Mouse (Mus musculus) 3T3-L1 (cell line): ENCODE results near the gene Vps11.
"Not testable (repeated sequence)": the region's sequence is repeated elsewhere in the genome, so short reads cannot be mapped to it uniquely, and the experiment has no call there.

Experiments used
- DNase-seq: peaks from one replicate; pipeline ENCODE4 v3.0.0-alpha.2; 2015; ENCODE audit warnings: low read depth, low spot score

The Vps11 gene

GRCm38 (mm10) chr9:44314910-44315309, 46.6 kb downstream of the Vps11 start:
- DNase-seq, result no peak

GRCm38 (mm10) chr9:44314257-44314547, 47.3 kb downstream of the Vps11 start:
- no peak for DNase-seq

GRCm38 (mm10) chr9:44313476-44314256, 47.8 kb downstream of the Vps11 start:
- no peak for DNase-seq

DNA sequence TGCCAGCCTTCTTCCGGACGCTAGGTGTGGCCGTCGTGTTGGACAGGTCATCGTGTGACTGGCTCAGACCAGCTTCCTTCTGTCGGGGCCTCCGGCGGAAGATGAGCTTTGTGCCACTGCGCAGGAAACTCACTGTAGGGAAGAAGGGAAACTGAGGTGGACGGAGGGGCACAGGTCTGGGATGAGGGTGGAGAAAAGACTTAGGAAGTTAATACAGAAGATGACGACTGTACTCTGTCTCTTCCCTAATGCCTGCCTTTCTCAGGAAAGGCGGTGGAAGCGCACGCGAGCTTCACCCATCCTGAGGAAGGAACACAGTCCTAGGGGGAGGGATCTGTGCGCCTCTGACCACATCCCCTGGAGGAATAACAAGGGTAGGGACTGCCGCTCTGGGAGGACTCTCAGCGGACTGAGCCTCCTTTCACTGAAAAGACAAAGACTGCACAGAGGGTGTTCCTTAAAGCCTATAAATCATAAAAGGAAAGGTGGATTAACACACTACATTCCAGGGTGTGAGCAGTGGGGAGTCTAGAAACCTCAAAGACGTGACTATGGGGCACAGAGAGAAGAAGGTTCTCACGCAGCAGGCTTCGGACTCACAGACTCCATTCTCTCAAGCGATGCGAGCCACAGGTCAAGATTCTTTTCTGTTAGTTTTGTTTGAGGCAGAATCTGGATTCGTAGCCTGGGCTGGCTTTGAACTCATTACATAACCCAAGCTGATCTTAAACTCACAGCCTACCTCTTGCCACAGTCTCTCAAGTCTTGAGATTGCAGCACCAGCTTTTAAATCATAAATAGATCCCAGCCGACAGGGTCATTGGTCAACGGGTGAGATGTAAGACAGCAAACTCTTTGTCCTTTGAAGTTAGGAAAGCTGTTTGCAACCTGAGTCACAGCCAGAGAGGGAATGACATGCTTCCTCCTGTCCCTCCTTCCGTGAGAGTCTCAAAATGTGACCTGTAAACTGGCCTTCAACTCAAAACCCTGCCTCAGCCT, 50.0 kb downstream of the Vps11 start:
- DNase-seq, result no peak

DNA sequence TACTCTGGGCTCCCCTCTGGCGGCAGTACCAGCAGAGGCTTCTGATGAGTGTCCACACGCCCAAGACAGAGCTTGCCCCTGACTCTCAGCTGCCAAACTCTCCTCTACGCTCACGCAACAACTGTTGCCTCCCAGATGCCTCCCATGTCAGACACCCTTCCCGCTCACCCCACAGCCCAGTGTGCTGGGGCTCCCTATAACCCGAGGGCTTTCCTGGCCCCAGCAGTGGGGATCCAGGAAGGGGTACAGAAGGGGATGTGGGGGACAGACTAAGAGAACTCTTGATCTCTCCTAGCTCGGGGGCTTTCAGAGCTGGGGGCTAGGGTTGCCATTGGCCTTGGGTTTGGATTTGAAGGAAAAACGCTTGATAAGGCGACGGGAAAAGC, 50.7 kb downstream of the Vps11 start:
- no peak for DNase-seq

GRCm38 (mm10) chr9:44309756-44310155, 51.7 kb downstream of the Vps11 start:
- DNase-seq, result no peak

- no peak for DNase-seq
Observed at GRCm38 (mm10) chr9:44307248-44307647, 54.2 kb downstream of the Vps11 start.

- DNase-seq, result no peak
Observed at GRCm38 (mm10) chr9:44306532-44306931, 54.9 kb downstream of the Vps11 start.

- peak; percentile 99 for DNase-seq
Observed at GRCm38 (mm10) chr9:44305466-44306079, 55.9 kb downstream of the Vps11 start, which contains the start of gene Hinfp. Gene Hinfp (minus strand): TSS chr9:44305671.

DNA sequence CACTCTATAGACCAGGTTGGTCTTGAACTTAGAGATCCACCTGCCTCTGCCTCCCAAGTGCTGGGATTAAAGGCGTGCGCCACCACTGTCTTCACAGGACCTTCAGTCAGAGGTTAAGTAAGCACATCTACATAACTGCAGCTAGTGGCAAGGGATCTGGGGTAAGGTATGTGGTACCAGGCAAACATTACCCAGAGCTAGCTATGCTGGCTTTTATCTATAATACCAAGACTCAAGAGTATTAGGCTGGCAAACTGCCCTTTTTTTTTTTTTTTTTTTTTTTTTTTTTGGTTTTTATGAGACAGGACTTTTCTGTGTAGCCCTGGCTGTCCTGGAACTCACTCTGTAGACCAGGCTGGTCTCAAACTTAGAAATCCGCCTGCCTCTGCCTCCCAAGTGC, 61.5 kb downstream of the Vps11 start:
- DNase-seq, result not testable (repeated sequence)
